Mouse (Mus musculus): ENCODE data around the gene Fam19a3.
A peak's percentile ranks its signal among the peaks of the same experiment; 100 is the strongest.

Fam19a3 gene

DNA sequence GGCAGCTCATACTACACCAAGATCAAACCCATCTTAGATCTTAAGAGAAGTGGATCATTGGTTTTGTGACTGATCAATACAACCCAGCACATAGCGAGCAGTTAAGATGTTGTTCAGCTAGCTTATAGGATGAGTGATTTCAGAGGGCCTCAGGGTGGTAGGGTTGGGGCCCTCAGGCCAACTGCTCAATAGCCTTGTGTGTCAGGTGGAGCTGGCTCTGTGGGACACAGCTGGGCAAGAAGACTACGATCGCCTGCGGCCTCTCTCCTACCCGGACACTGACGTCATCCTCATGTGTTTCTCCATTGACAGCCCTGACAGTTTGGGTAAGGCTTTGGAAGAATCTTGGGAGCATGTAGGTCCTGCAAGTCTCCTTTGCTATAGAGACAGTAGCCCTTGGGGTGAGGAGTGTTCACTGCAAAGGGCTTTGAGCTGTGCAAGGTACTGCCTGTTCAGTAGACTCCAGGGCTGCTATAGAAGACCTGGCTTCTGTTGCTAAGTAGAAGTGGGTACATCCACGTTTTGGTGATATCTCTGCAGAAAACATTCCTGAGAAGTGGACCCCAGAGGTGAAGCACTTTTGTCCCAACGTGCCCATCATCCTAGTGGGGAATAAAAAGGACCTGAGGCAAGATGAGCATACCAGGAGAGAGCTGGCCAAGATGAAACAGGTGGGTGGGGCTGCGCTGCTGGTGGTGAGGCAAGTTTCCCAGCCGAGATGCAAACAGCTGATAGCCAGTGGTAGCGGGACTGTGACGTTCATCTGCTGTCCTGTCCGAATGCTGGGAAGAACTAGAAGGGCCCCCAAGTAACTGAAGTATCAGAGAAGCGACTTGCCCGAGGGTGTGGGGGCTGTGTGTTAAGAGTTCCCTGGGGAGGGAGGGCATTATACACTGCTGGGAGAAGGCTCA lies 11.0 kb upstream of the Fam19a3 start:
- no peak for DNase-seq (ENCODE audit: low spot score in 2 of 2)

DNA sequence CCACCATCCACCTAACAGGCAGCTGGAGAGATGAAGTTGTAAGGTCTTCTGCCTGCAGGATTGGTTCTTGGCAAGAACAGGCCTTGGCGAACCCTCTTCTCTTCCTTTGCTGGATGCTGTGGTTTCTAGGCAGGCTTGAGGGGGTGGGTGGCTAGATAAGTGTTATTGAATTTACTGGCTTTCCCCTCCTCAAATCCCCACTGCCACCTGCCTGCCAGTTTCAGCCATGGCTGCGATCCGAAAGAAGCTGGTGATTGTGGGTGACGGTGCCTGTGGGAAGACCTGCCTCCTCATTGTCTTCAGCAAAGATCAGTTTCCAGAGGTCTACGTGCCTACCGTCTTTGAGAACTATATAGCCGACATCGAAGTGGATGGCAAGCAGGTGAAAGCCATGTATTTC lies 10.0 kb upstream of the Fam19a3 start:
- DNase-seq (ENCODE audit: low spot score in 2 of 2) = peak in 1 of 2 experiments; percentile 60

DNA sequence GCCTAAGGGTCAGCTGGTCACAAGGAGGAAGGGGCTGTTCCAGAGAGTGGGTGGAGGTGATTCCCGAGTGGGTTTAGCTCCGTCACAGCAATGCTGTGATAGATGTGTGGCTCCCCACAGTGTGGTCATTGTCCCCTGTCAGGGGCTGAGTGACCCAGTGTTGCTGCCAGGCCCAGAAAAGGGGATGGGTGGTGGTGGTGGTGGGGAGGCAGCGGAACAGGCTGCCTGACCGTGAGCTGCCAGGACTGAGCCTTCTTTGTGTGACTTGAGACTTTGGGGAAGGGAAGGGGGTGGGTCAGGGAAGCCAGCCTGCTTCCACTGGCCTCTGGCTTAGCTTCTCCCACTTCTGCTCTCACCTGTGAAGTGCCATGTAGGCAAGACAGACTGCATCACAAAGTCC lies 9.4 kb upstream of the Fam19a3 start:
- no peak for DNase-seq (ENCODE audit: low spot score in 2 of 2)

DNA sequence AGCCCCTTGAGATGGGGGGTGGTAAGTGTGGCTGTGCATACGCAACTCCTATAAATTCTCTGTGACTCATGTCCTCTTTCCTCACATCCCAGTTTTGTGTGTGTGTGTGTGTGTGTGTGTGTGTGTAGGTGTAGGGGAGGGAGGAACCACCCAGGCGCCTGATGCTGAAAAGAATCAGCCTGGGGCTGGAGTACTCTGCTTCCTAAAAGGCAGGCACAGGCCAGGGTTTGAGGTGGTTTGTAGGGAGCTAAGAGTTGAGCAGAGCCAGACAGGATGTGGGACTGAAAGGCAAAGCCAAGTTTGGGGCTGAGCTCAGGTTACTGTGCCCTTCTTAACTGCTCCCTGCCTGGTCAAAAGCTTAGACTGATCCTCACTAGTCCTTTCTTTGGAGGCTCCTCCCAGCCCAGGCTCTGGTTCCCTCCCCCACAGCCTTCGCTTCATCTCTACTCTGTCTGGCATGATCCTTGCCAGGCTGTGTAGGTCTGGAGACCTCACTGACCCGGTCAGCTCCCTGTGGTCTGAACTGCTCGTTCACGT lies 8.8 kb upstream of the Fam19a3 start:
- DNase-seq (ENCODE audit: low spot score in 2 of 2) = peak in 1 of 2 experiments; percentile 66

DNA sequence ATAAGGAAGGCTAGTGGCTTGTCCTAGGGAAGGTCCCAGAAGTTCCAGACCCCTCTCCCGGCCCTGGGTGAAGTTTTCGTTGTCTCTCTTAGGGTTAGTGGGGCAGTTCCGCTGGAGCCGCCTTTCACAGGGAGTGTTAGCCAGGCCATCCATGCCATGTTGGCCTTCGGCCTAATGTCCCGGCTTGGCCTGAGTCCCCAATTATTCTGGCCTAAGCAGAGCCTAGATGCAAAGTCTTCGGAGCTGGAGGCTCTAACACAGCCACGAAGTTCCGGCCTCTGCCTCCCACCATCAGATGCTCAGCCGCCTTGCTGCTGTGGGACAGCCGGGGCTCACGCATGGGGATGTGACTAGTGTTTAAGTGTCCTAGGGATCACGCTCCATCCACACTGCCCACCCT lies 8.2 kb upstream of the Fam19a3 start:
- no peak for DNase-seq (ENCODE audit: low spot score in 2 of 2)

DNA sequence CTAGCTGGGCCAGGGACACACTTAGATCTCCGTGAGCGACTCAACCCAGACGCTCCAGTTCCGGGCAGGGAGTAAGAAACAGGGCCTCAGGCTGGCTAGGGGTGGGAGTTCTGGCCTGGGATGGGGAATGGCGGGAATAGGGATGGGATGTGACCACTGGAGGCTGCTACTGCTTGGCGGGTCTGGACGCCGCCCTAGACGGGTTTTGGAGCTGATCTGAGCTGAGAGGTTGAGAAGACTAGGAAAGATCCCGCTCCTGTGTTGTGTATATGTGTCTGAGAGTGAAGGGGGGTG lies 7.6 kb upstream of the Fam19a3 start:
- DNase-seq (ENCODE audit: low spot score in 2 of 2) = no peak

DNA sequence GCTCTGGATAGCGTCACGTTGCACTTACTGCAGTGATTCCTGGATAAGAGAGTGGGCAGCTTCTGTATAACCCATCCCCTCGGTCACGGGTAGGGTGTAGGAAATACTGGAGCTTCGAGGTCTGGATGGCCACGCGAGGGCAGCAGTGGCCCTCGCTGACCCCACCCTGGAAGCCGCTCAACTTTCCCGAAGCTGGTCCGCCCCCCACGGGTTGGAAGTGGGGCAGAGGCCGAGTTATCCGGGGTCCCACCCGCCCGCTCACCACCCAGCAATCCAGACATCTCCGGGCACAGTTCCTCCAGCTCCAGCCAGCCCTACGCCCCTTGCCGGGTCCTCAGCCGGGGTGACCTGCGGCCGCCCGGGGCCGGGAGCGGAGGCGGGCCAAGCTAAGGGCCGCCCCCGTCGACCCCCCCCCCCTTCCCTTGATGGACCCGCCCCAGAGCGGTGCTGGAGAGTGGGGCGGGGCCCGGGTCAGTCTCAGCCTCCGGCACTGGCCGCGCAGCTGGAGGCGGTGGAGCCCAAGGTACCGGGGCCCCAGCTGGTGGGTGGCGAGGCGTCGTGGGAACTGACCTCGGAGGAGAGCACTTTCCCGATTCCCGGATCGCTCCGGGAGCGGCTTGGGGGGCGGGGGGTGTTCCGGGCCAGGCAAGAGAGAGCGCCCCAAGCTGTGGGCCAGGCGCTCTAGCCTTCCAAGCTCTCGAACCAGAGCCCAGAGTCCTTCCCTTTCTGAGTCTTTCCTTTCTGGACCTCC lies 7.1 kb upstream of the Fam19a3 start:
- peak in 1 of 2 experiments; percentile 64 for DNase-seq (ENCODE audit: low spot score in 2 of 2)

DNA sequence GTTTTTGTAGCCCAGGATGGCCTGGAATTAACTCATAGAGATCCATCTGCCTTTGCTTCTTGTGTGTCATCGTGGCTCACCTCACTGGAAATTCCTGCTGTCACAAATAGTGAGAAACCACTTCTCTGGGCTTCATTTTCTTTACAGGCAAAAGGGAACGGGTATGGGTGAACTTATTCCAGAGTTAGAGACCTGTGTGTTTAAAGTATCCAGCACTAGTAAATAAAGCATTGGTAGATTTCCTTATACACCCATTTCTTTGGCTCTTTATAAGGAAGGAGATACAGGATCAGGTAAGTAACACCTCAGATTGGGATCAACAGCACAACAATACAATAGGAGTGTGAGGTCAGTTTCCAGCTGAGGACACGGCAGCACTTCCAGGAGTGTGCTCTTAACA lies 6.4 kb upstream of the Fam19a3 start, which contains the start of gene Rhoc:
TSS of gene Rhoc (plus strand) at position 301 of the 400 bp plus-strand sequence.
- no peak for DNase-seq (ENCODE audit: low spot score in 2 of 2)

DNA sequence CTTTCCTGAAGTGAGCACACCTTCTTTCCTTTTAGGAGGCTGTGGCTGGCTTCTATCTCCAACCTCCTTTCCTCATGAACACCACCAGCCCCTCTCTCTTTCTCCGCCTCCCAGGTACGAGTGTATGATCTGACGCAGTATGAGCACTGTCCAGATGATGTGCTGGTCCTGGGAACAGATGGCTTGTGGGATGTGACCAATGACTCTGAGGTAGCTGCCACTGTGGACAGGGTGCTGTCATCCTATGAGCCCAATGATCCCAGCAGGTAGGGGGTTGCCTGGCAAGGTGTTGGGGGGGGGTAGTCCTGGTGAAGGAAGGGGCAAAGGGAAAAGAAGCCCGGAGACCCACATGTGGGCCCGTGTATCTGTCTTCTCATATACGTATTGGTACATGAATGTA lies 3.6 kb upstream of the Fam19a3 start:
- no peak for DNase-seq (ENCODE audit: low spot score in 2 of 2)

DNA sequence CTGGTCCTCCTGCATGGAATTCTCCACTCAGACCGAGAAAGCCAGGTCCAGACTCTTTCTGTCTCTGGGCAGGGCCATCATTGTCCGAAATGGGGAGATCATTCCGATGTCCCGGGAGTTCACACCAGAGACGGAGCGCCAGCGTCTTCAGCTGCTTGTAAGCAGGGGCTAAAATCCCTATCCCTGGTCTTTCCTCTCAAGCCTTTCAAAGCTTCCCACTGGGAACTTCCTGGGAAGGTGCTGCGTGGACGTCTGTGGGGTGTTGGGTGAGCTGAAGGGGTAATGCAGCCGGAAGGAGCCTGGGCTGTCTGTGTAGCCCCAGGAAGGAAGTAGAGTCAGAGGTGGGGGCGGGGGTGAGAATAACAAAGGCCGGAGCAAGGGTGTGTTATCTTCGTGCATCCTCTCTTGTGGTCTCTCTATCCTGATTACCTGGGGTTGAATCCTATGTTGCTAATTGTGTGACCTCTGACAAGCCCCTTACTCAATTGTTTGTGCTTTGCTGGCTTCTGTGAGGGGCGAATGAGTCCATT lies 2.4 kb upstream of the Fam19a3 start:
- no peak for DNase-seq (ENCODE audit: low spot score in 2 of 2)

DNA sequence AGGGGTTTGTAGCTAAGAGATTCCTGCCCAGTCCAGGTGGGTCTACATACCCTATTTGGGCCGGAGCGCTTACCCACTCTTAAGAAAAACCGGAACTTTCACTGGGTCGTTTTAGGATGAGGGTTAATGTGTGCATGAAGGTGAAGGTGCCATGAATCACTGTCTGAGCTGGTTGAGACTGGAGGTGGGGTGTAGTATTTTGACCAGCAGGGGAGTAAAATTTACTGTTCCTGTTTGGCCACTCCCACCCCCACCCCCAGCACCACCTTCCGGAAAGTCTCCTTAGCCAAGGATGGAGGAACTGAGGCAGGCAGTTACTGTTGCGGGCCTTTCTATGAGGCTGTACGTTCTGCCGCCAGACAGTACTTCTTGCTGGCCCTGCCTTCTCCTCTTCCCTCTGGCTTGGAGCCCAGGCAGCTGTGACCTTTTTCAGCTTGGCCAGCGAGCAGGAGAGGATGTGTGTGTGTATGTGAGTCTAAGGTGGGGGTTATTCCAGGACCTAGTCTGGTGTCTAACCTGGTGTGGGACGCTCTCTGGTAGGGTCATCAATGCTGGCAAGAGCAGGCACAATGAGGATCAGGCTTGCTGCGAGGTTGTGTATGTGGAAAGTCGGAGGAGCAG lies 531 bp upstream of the Fam19a3 start:
- no peak for DNase-seq (ENCODE audit: low spot score in 2 of 2)

DNA sequence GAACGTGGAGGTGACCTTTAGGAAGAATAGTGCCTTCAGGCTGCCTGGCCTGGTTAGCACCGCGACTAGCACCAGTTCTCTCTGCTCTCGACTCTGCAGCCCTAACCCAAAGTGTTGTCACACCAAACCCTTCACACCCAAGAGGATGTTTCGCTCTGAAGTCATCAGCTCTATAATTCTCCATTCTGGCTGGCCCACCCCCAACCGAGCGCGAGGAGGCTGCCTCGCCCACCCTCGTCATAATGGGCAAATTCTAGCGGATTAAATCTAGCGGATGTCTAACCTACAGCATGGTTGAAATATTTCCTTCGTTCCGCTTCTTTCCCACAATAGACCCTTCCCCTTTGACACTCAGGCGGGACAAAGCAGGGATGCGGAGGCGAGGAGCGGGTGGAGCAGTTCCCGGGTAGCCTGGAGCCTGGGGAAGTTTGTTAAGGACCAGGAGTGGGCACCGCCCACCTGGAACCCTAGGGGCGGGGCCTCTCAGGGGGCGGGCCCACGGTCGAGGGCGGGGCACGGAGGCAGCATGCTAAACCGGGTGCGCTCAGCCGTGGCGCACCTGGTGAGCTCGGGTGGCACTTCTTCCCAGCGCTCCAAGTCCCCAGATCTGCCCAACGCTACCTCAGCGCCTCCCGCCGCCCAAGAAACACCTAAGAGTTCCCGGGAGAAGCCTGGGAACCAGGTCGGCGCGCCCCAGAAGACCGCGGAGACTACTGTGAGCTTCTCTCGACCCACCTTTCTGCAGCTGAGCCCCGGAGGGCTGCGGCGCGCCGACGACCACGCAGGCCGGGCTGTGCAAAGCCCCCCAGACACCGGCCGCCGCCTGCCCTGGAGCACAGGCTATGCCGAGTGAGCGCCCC lies 849 bp downstream of the Fam19a3 start, which contains the start of gene Ppm1j:
TSS of gene Ppm1j (plus strand) at position 496 of the 860 bp plus-strand sequence.
- DNase-seq (ENCODE audit: low spot score in 2 of 2) = no peak

DNA sequence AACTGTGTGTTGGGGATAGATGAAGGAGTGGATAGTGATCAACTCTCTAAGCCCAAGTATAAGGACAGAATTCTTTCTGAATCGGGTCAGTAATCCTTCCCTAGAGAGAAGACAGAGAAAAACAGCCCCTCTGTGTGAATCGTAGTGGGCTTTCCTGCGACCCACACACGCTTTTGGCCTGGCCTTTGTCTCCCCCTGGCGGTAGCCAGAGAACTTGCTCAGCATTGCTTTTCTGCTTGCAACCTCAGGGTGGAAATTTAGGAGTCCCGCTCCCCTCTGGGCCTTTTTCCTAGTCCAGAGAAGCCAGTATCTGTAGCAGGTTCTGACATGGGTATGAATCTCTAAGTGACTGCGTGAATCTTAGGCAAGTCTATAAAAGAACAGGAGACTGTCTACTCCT lies 1.7 kb downstream of the Fam19a3 start:
- no peak for DNase-seq (ENCODE audit: low spot score in 2 of 2)

DNA sequence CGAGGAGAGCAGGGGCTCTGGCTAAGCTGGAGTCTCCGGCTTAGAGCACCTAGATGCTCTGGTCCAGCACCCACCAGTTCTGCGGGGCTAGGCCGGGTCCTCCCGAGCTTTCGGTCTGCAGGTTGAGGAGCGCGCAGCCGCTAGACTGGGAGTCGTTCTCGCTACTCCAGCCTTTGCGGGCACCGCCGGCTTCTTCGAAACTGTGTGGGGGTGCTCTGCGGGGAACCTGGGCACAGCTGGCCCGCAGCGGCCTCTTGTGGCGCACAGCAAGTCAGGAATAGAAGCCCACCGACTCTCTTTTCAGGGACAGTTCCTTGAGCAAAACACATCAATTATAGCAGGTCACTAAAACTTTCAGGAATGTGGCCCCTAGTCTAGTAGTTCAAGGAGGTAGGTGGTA lies 4.3 kb downstream of the Fam19a3 start:
- no peak for DNase-seq (ENCODE audit: low spot score in 2 of 2)

DNA sequence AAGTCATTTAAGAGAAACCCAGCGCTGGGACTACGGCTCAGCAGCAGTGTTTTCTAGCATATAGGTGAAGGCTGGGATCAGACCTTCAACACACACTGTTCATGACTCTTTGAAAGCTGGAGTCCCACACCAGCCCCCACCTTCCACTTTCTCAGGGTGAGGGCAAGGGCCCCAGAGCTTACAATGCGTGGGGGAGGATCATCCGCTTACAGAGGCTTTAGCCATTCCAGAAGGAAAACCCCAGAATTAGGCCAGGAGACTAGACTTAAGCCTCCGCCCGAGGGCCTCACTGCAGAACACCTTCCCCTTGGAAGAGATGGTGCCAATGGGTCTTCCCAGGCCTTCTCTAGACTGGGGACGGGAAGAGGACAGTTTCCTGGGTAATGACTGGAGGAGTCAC lies 8.3 kb downstream of the Fam19a3 start:
- DNase-seq (ENCODE audit: low spot score in 2 of 2) = no peak

DNA sequence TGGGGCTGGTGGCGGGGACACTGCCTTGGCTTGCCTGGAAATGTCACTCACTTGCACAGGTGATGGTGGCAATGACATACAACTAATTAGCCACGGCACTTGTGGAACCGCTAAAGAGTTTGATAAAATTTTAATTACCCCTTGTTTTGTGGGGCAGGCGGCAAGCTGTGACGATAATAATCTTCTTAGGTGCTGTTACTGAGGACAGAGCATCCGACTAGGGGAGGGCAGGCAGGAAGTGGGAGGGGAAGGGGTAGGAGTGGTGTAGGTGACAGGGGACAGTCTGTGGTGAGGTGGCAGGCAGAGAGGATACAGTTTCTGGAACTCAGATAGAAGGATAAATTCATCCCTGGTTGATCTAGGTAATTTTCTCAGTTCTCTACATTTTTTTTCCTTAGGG lies 10.2 kb downstream of the Fam19a3 start:
- no peak for DNase-seq (ENCODE audit: low spot score in 2 of 2)

DNA sequence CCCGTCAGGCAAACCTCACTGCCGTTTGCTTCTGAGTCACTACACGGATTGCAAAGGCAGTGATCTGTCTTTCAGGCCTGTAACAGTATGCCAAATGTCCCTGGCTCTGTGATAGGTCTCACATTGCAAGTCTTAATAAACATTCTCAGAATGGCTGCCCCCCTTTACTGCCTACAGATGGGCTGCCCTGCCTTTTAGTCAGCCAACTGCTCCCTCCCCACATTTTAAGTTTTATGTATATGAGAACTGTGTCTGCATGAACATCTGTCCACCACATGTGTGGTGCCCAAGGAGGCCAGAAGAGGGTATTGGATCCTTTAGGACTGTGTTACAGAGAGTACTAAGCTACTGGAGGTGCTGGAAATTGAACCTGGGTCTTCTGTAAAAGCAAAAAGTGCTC lies 10.7 kb downstream of the Fam19a3 start:
- no peak for DNase-seq (ENCODE audit: low spot score in 2 of 2)

DNA sequence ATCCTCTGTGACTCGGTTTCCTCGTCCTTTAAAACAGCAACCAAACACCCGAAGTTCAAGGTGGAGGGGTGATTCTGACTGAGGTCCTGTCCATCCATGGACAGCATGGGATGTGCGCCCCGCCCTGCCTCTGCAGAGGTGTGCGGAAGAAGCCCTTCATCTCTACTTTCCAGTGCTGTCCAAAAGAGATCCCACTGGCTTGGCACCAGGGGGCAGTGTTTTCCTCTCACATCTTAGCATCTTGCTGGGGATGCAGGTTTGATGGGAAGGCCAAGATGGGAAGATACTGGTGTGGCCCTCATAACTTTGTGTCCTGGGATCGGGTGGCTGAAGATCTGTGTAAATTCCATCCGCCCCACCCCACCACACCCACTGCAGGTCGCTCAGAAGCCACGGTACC lies 11.6 kb downstream of the Fam19a3 start:
- peak in 1 of 2 experiments; percentile 43 for DNase-seq (ENCODE audit: low spot score in 2 of 2)

DNA sequence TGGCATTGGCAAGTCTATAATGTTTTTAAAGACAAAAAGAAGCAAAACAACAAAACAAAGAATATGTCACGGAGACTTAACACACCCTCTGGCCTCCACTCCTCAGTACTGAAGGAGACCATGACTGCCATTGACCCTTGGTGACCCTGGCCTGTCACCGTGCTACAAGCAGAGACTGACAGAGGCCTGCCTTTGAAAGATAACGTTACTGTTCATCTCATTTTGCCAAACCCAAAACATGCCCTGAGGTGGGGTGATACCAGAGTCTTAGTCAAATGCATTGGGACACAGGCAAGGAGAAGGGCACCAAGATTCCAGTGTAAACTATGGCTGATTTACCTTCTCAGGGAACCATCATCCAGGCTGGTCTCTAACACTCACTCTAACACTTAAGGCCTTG lies 12.5 kb downstream of the Fam19a3 start:
- DNase-seq (ENCODE audit: low spot score in 2 of 2) = no peak

DNA sequence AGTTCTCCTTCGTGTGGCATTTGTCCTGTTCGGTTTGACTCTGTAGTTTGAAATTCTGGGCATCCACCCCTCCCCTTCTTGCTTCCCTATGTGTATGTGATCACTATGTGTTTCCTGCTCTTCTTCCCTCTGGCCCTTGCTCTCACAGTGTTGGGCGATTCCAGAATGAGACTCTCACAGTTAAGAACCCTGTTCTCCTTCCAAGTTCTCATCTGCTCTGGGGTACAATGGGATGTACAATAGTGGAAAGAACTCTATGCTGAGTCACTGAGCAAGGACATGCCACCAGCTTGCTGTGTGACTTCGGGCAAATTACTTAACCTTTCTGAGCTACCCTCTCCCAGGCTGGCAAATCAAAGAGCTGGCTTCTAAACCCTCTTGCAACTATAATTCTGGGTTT lies 13.9 kb downstream of the Fam19a3 start:
- no peak for DNase-seq (ENCODE audit: low spot score in 2 of 2)

DNA sequence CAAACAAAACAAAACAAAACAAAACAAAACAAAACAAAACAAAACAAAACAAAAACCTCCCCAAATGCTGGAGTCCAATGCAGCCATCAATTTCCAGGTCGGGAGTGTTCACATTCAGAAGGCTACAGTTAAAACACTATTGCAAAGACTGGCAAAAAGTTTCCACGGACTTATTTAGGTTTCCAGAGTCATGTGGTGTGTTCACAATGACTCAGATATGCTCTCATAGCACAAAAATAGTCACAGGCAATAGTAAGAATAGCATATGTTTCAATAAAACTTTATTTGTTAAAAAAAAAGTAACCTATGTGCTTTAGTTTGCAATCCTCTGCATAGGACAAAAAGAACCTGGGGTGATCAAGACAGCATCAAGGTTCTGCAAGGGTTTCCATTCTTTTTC lies 14.5 kb downstream of the Fam19a3 start:
- DNase-seq (ENCODE audit: low spot score in 2 of 2) = no peak
